Mouse (Mus musculus): ENCODE data around the gene Olfm1. TPM values are rescaled to one million over a fixed set of nuclear protein-coding genes. Genes with fewer than 3 reads are reported as not detected.

The Olfm1 gene
- polyA plus RNA-seq, 1 experiment from 2014 or later, result 14.1 TPM

- Histone ChIP-seq H3K9me3 (ENCODE audit: control insufficient read depth, low read length) (no peaks in the 10 kb centered on the region), H3K36me3 (ENCODE audit: control insufficient read depth, insufficient read depth, low read length) (no peaks in the 10 kb centered on the region), H3K9ac (ENCODE audit: low read length) (no peak overlapping the region), H3K27ac (replicated peaks) (no peak overlapping the region), H3K4me2 (replicated peaks; ENCODE audit: low read depth) (no peak overlapping the region), H3K4me3 (ENCODE audit: low read depth, low read length) (no peak overlapping the region), H3K4me1 (replicated peaks; ENCODE audit: control insufficient read depth, insufficient read depth) (no peaks in the 10 kb centered on the region), H3K27me3 (ENCODE audit: control insufficient read depth, insufficient read depth, low read length) (no peaks in the 10 kb centered on the region)
- DNase-seq (ENCODE audit: low spot score) (no peak), ATAC-seq (ENCODE audit: low FRiP score, low TSS enrichment) (no peak)
- WGBS, result 80% methylated on average over 1 of the region's 1 CpGs
- no peak for TF ChIP-seq EP300 (optimal IDR thresholded peaks at IDR 0.05)
These were observed 26.8 kb downstream of the Olfm1 start for GRCm38 (mm10) chr2:28219625-28220024.

- Histone ChIP-seq H3K4me1 (replicated peaks; ENCODE audit: control insufficient read depth, insufficient read depth) (no peaks in the 10 kb centered on the region), H3K27ac (replicated peaks) (no peak overlapping the region), H3K9me3 (ENCODE audit: control insufficient read depth, low read length) (no peaks in the 10 kb centered on the region), H3K27me3 (ENCODE audit: control insufficient read depth, insufficient read depth, low read length) (no peaks in the 10 kb centered on the region), H3K36me3 (ENCODE audit: control insufficient read depth, insufficient read depth, low read length) (no peaks in the 10 kb centered on the region), H3K4me3 (ENCODE audit: low read depth, low read length) (no peak overlapping the region), H3K9ac (ENCODE audit: low read length) (no peak overlapping the region), H3K4me2 (replicated peaks; ENCODE audit: low read depth) (no peak overlapping the region)
- 70% methylated on average over 2 of the region's 2 CpGs for WGBS
- no peak for DNase-seq (ENCODE audit: low spot score)
- TF ChIP-seq CTCF (IDR thresholded peaks at IDR 0.05; ENCODE audit: low read depth) (peak; percentile 26), EP300 (optimal IDR thresholded peaks at IDR 0.05) (no peak)
- ATAC-seq (ENCODE audit: low FRiP score, low TSS enrichment), result no peak
These were observed 29.0 kb downstream of the Olfm1 start for GRCm38 (mm10) chr2:28221803-28222202.

- TF ChIP-seq EP300 (optimal IDR thresholded peaks at IDR 0.05), result no peak
- TF ChIP-seq CTCF (IDR thresholded peaks at IDR 0.05; ENCODE audit: low read depth), result no peak
- Histone ChIP-seq H3K4me3 (ENCODE audit: low read depth, low read length) (no peak overlapping the region), H3K36me3 (ENCODE audit: control insufficient read depth, insufficient read depth, low read length) (no peaks in the 10 kb centered on the region), H3K27me3 (ENCODE audit: control insufficient read depth, insufficient read depth, low read length) (no peaks in the 10 kb centered on the region), H3K9ac (ENCODE audit: low read length) (no peak overlapping the region), H3K4me1 (replicated peaks; ENCODE audit: control insufficient read depth, insufficient read depth) (no peaks in the 10 kb centered on the region), H3K4me2 (replicated peaks; ENCODE audit: low read depth) (no peak overlapping the region), H3K9me3 (ENCODE audit: control insufficient read depth, low read length) (no peaks in the 10 kb centered on the region), H3K27ac (replicated peaks) (no peak overlapping the region)
- WGBS, result 40% methylated on average over 5 of the region's 5 CpGs
- no peak for DNase-seq (ENCODE audit: low spot score)
- ATAC-seq (ENCODE audit: low FRiP score, low TSS enrichment), result no peak
These were observed 32.0 kb downstream of the Olfm1 start for GRCm38 (mm10) chr2:28224819-28225218.

DNA sequence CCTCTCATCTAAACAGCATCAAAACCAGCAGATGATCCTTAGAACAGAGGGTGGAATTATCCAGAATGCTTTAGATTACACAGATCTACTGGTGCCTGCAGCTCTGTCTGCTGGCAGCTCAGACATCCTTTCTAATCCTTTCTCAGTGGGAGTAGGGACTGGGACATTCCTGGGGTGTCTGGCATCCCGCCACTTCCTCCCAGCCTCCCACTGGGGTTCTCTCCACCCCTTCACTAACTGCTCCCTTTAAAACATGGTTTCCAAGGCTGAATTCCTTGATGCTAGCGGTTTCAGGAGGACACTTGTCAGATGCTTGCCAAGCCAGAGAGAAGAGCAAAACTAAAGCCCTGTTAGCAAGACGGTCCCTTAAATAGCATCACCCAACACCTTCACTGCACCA lies 33.1 kb downstream of the Olfm1 start:
- Histone ChIP-seq H3K27me3 (ENCODE audit: control insufficient read depth, insufficient read depth, low read length) (no peaks in the 10 kb centered on the region), H3K9ac (ENCODE audit: low read length) (no peak overlapping the region), H3K4me1 (replicated peaks; ENCODE audit: control insufficient read depth, insufficient read depth) (no peaks in the 10 kb centered on the region), H3K4me2 (replicated peaks; ENCODE audit: low read depth) (no peak overlapping the region), H3K27ac (replicated peaks) (no peak overlapping the region), H3K36me3 (ENCODE audit: control insufficient read depth, insufficient read depth, low read length) (no peaks in the 10 kb centered on the region), H3K4me3 (ENCODE audit: low read depth, low read length) (no peak overlapping the region), H3K9me3 (ENCODE audit: control insufficient read depth, low read length) (no peaks in the 10 kb centered on the region)
- no peak for TF ChIP-seq CTCF (IDR thresholded peaks at IDR 0.05; ENCODE audit: low read depth)
- no peak for TF ChIP-seq EP300 (optimal IDR thresholded peaks at IDR 0.05)
- no peak for ATAC-seq (ENCODE audit: low FRiP score, low TSS enrichment)
- DNase-seq (ENCODE audit: low spot score), result no peak
- 61% methylated on average over 3 of the region's 3 CpGs for WGBS

DNA sequence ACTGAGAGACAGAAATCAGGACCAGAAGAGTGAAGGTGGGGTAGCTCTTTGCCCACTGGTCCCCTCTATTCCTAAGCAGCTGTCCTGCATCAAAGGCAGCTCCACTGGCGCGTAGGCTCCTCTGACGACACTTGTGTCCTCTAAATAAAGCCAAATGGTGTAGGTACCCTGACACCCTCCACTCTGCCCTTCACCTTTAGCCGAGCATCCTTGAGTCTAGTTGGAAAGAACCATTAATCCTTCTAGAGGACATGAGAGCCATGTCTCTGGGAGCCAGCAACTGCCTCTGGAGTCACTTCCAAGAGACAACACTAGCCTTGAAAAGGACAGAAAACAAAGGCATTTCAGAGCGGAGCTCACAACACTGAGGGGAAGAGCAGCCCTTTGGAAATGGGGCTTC lies 34.2 kb downstream of the Olfm1 start:
- no peaks in the 10 kb centered on the region for H3K9me3 ChIP-seq (ENCODE audit: control insufficient read depth, low read length)
- 83% methylated on average over 5 of the region's 5 CpGs for WGBS
- no peak overlapping the region for H3K9ac ChIP-seq (ENCODE audit: low read length)
- ATAC-seq (ENCODE audit: low FRiP score, low TSS enrichment), result no peak
- no peak overlapping the region for H3K4me2 ChIP-seq (replicated peaks; ENCODE audit: low read depth)
- H3K36me3 ChIP-seq (ENCODE audit: control insufficient read depth, insufficient read depth, low read length), result no peaks in the 10 kb centered on the region
- no peak for DNase-seq (ENCODE audit: low spot score)
- no peaks in the 10 kb centered on the region for H3K4me1 ChIP-seq (replicated peaks; ENCODE audit: control insufficient read depth, insufficient read depth)
- no peaks in the 10 kb centered on the region for H3K27me3 ChIP-seq (ENCODE audit: control insufficient read depth, insufficient read depth, low read length)
- no peak overlapping the region for H3K27ac ChIP-seq (replicated peaks)
- TF ChIP-seq EP300 (optimal IDR thresholded peaks at IDR 0.05) (no peak), CTCF (IDR thresholded peaks at IDR 0.05; ENCODE audit: low read depth) (no peak)
- H3K4me3 ChIP-seq (ENCODE audit: low read depth, low read length), result no peak overlapping the region

- DNase-seq (ENCODE audit: low spot score) (no peak), ATAC-seq (ENCODE audit: low FRiP score, low TSS enrichment) (no peak)
- Histone ChIP-seq H3K9ac (ENCODE audit: low read length) (no peak overlapping the region), H3K27me3 (ENCODE audit: control insufficient read depth, insufficient read depth, low read length) (no peaks in the 10 kb centered on the region), H3K4me3 (ENCODE audit: low read depth, low read length) (no peak overlapping the region), H3K27ac (replicated peaks) (no peak overlapping the region), H3K36me3 (ENCODE audit: control insufficient read depth, insufficient read depth, low read length) (no peaks in the 10 kb centered on the region), H3K9me3 (ENCODE audit: control insufficient read depth, low read length) (no peaks in the 10 kb centered on the region), H3K4me2 (replicated peaks; ENCODE audit: low read depth) (no peak overlapping the region), H3K4me1 (replicated peaks; ENCODE audit: control insufficient read depth, insufficient read depth) (no peaks in the 10 kb centered on the region)
- TF ChIP-seq EP300 (optimal IDR thresholded peaks at IDR 0.05) (no peak), CTCF (IDR thresholded peaks at IDR 0.05; ENCODE audit: low read depth) (no peak)
- 59% methylated on average over 8 of the region's 8 CpGs for WGBS
These were observed 34.9 kb downstream of the Olfm1 start for GRCm38 (mm10) chr2:28227589-28228191.

Data from stomach, postnatal 0 days (tissue).